Comparison of ENCODE assay signal across 8 mouse cellular contexts in the genomic region with DNA sequence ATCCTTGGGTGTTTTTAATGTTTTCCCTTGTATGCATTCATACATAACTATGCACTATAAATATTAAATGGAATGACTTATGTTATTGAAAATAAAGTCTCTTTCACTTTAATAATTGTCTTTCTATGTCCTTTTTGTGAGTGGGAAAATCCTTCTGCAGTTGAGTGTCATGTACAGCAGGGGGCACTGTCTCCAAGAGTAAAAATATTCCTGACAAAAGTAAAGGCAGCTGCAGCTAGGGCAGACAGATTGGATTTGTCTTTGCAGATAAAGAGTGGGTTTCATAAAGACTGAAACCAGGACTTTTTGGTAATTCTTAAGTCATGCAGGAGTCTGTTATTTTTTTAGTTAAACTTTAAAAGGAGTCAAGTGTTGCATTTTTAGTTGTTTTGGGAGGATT. TPM values are rescaled to one million over a fixed set of nuclear protein-coding genes. Genes with fewer than 3 reads are reported as not detected.
DNase-seq lines count a peak whose midpoint lies in the region; ATAC-seq and TF ChIP-seq lines count a peak whose summit lies in the region.

No protein-coding gene starts in this region.

- no peak overlapping the region for H3K27ac ChIP-seq in thymus, adult 2 months (ENCODE audit: control insufficient read depth, insufficient read depth, low read length)
- H3K27ac ChIP-seq in liver, embryonic 14.5 days: no peak overlapping the region

- no peaks in the 10 kb centered on the region for H3K9me3 ChIP-seq in liver, embryonic 14.5 days (ENCODE audit: control insufficient read depth, low read length)

- no peak for TF ChIP-seq EP300 in liver, embryonic 14.5 days (IDR thresholded peaks at IDR 0.05; ENCODE audit: low read depth)

- DNase-seq in adrenal gland, adult (ENCODE audit: inconsistent age in 2 of 2, low spot score in 1 of 2): peak; percentile 30 to 85
- DNase-seq in adrenal gland, postnatal 4 days (ENCODE audit: low spot score in 2 of 2): no peak
- DNase-seq in thymus, postnatal 4 days: peak; percentile 24
- DNase-seq in thymus, adult 2 months: no peak
- DNase-seq in embryo, embryonic 10 days (ENCODE audit: low spot score): peak; percentile 57
- DNase-seq in induced T-regulatory cell, adult 2 months (ENCODE audit: low read depth): peak; percentile 57
- DNase-seq in liver, embryonic 14.5 days (ENCODE audit: low read depth in 3 of 3, low spot score in 3 of 3): peak in 2 of 3 experiments; percentile 6 to 15
- DNase-seq in right cerebral cortex, postnatal 10 days (ENCODE audit: low spot score in 2 of 2): peak; percentile 70 to 76

- no peak for TF ChIP-seq CTCF in thymus, adult 2 months (IDR thresholded peaks at IDR 0.05; ENCODE audit: borderline replicate concordance, control insufficient read depth, extremely low read depth, insufficient read depth, low read length, poor library complexity)
- peak; percentile 47 for TF ChIP-seq CTCF in liver, embryonic 14.5 days (IDR thresholded peaks at IDR 0.05; ENCODE audit: low read depth)

- H3K4me1 ChIP-seq in thymus, adult 2 months (replicated peaks; ENCODE audit: control insufficient read depth, insufficient read depth, low read length): no peaks in the 10 kb centered on the region
- H3K4me1 ChIP-seq in liver, embryonic 14.5 days (replicated peaks; ENCODE audit: control insufficient read depth in 2 of 2, insufficient read depth in 2 of 2, low read length in 1 of 2): no peaks in the 10 kb centered on the region

- no peak for ATAC-seq in liver, embryonic 14.5 days (ENCODE audit: insufficient read depth)

- H3K27me3 ChIP-seq in thymus, adult 2 months (ENCODE audit: control insufficient read depth, insufficient read depth, low read length): no peaks in the 10 kb centered on the region
- H3K27me3 ChIP-seq in liver, embryonic 14.5 days (ENCODE audit: control insufficient read depth, insufficient read depth, low read length): no peaks in the 10 kb centered on the region

- H3K4me2 ChIP-seq in liver, embryonic 14.5 days (ENCODE audit: low read depth): no peak overlapping the region

- H3K4me3 ChIP-seq in thymus, adult 2 months (ENCODE audit: control insufficient read depth, insufficient read depth, low read length): no peak overlapping the region
- H3K4me3 ChIP-seq in liver, embryonic 14.5 days (ENCODE audit: insufficient read depth in 1 of 2, low read depth in 2 of 2, low read length in 2 of 2): no peak overlapping the region

- no peaks in the 10 kb centered on the region for H3K36me3 ChIP-seq in thymus, adult 2 months (ENCODE audit: control insufficient read depth, insufficient read depth, low read length)
- no peaks in the 10 kb centered on the region for H3K36me3 ChIP-seq in liver, embryonic 14.5 days (replicated peaks; ENCODE audit: control insufficient read depth, insufficient read depth, low read depth)

- no peak overlapping the region for H3K9ac ChIP-seq in liver, embryonic 14.5 days (replicated peaks)

- TF ChIP-seq POLR2A in thymus, adult 2 months (IDR thresholded peaks at IDR 0.05; ENCODE audit: control insufficient read depth, extremely low read depth, insufficient read depth, low read length, poor library complexity): no peak

RNA-seq across cellular contexts. Expression of gene Tes, which starts 40.8 kb away (rescaled TPM):
- 10 to 100 TPM; 12.2 to 22.7 TPM for total RNA-seq in adrenal gland, postnatal 4 days (2021)
- 48.6 and 59.2 TPM in 2 replicates for polyA plus RNA-seq in thymus, adult 2 months (2012; rRNA removed)
- 2.2 and 2.6 TPM in 2 replicates for polyA plus RNA-seq in liver, embryonic 14.5 days (2012; rRNA removed)
- 3.7 and 4.5 TPM in 2 replicates for polyA plus RNA-seq in liver, embryonic 14.5 days (2014; fragmentation: Nextera tagmentation; extraction: Ambion mirVana)

Comparison
In these comparisons a context has a peak if more than half of its experiments do, and no peak if none do; other contexts are left out.
1. DNase-seq: peak in adrenal gland, adult (2 of 2), thymus, postnatal 4 days (single experiment), embryo, embryonic 10 days (single experiment), induced T-regulatory cell, adult 2 months (single experiment), liver, embryonic 14.5 days (2 of 3) and right cerebral cortex, postnatal 10 days (2 of 2); none in adrenal gland, postnatal 4 days (0 of 2) and thymus, adult 2 months (single experiment).